Mouse (Mus musculus): ENCODE results near the gene Prdx6. TPM values are rescaled to one million over a fixed set of nuclear protein-coding genes. Genes with fewer than 3 reads are reported as not detected.

Prdx6 gene
- polyA plus RNA-seq, 2 experiments = 145 to 370 TPM

- Histone ChIP-seq H3K4me1 (ENCODE audit: control insufficient read depth, insufficient read depth, low read length) (peaks cover 20% of the 10 kb centered on the region), H3K9me3 (ENCODE audit: control insufficient read depth, low read length) (no peaks in the 10 kb centered on the region), H3K36me3 (ENCODE audit: control insufficient read depth, insufficient read depth, low read length) (peaks cover 26% of the 10 kb centered on the region), H3K27ac (replicated peaks; ENCODE audit: low read depth, low read length) (no peak overlapping the region), H3K4me2 (replicated peaks; ENCODE audit: low read depth, low read length, severe bottlenecking) (no peak overlapping the region), H3K4me3 (replicated peaks; ENCODE audit: low read length) (no peak overlapping the region), H3K9ac (ENCODE audit: low read depth, low read length, severe bottlenecking) (no peak overlapping the region), H3K27me3 (ENCODE audit: control insufficient read depth, insufficient read depth, low read length) (no peaks in the 10 kb centered on the region)
- no peak for DNase-seq (ENCODE audit: low spot score)
- TF ChIP-seq POLR2A (IDR thresholded peaks at IDR 0.05; ENCODE audit: borderline replicate concordance, extremely low read depth, insufficient read depth, insufficient read length) = no peak
- 72% methylated on average over 11 of the region's 11 CpGs for WGBS
- ATAC-seq (ENCODE audit: low FRiP score, low read depth) = no peak
Observed at GRCm38 (mm10) chr1:161247643-161248580, 3.1 kb downstream of the Prdx6 start.

GRCm38 (mm10) chr1:161247176-161247575, 3.8 kb downstream of the Prdx6 start:
- Histone ChIP-seq H3K9ac (ENCODE audit: low read depth, low read length, severe bottlenecking) (no peak overlapping the region), H3K27me3 (ENCODE audit: control insufficient read depth, insufficient read depth, low read length) (no peaks in the 10 kb centered on the region), H3K27ac (replicated peaks; ENCODE audit: low read depth, low read length) (no peak overlapping the region), H3K9me3 (ENCODE audit: control insufficient read depth, low read length) (no peaks in the 10 kb centered on the region), H3K4me2 (replicated peaks; ENCODE audit: low read depth, low read length, severe bottlenecking) (no peak overlapping the region), H3K4me3 (replicated peaks; ENCODE audit: low read length) (no peak overlapping the region), H3K36me3 (ENCODE audit: control insufficient read depth, insufficient read depth, low read length) (peaks cover 33% of the 10 kb centered on the region), H3K4me1 (ENCODE audit: control insufficient read depth, insufficient read depth, low read length) (peaks cover 20% of the 10 kb centered on the region)
- no peak for TF ChIP-seq POLR2A (IDR thresholded peaks at IDR 0.05; ENCODE audit: borderline replicate concordance, extremely low read depth, insufficient read depth, insufficient read length)
- ATAC-seq (ENCODE audit: low FRiP score, low read depth) (no peak), DNase-seq (ENCODE audit: low spot score) (no peak)
- 86% methylated on average over 3 of the region's 3 CpGs for WGBS

- peaks cover 5% of the 10 kb centered on the region; the same call in 1 of the 2 replicates for H3K4me1 ChIP-seq (ENCODE audit: control insufficient read depth, insufficient read depth, low read length)
- H3K9me3 ChIP-seq (ENCODE audit: control insufficient read depth, low read length) = no peaks in the 10 kb centered on the region
- 98% methylated on average over 4 of the region's 4 CpGs for WGBS
- H3K27me3 ChIP-seq (ENCODE audit: control insufficient read depth, insufficient read depth, low read length) = no peaks in the 10 kb centered on the region
- TF ChIP-seq POLR2A (IDR thresholded peaks at IDR 0.05; ENCODE audit: borderline replicate concordance, extremely low read depth, insufficient read depth, insufficient read length) = no peak
- peaks cover 49% of the 10 kb centered on the region for H3K36me3 ChIP-seq (ENCODE audit: control insufficient read depth, insufficient read depth, low read length)
- ATAC-seq (ENCODE audit: low FRiP score, low read depth) = no peak
- H3K27ac ChIP-seq (replicated peaks; ENCODE audit: low read depth, low read length) = no peak overlapping the region
- no peak overlapping the region for H3K4me2 ChIP-seq (replicated peaks; ENCODE audit: low read depth, low read length, severe bottlenecking)
- DNase-seq (ENCODE audit: low spot score) = no peak
- no peak overlapping the region for H3K4me3 ChIP-seq (replicated peaks; ENCODE audit: low read length)
- H3K9ac ChIP-seq (ENCODE audit: low read depth, low read length, severe bottlenecking) = no peak overlapping the region
Observed at GRCm38 (mm10) chr1:161237750-161238149, 13.3 kb downstream of the Prdx6 start.

- Histone ChIP-seq H3K9me3 (ENCODE audit: control insufficient read depth, low read length) (no peaks in the 10 kb centered on the region), H3K4me2 (replicated peaks; ENCODE audit: low read depth, low read length, severe bottlenecking) (no peak overlapping the region), H3K4me1 (ENCODE audit: control insufficient read depth, insufficient read depth, low read length) (peaks cover 5% of the 10 kb centered on the region; the same call in 1 of the 2 replicates), H3K27me3 (ENCODE audit: control insufficient read depth, insufficient read depth, low read length) (no peaks in the 10 kb centered on the region), H3K27ac (replicated peaks; ENCODE audit: low read depth, low read length) (no peak overlapping the region), H3K4me3 (replicated peaks; ENCODE audit: low read length) (no peak overlapping the region), H3K9ac (ENCODE audit: low read depth, low read length, severe bottlenecking) (no peak overlapping the region), H3K36me3 (ENCODE audit: control insufficient read depth, insufficient read depth, low read length) (peaks cover 45% of the 10 kb centered on the region)
- DNase-seq (ENCODE audit: low spot score) (no peak), ATAC-seq (ENCODE audit: low FRiP score, low read depth) (no peak)
- 92% methylated on average over 7 of the region's 7 CpGs for WGBS
- no peak for TF ChIP-seq POLR2A (IDR thresholded peaks at IDR 0.05; ENCODE audit: borderline replicate concordance, extremely low read depth, insufficient read depth, insufficient read length)
Observed at GRCm38 (mm10) chr1:161237339-161237738, 13.7 kb downstream of the Prdx6 start.

GRCm38 (mm10) chr1:161233226-161233839, 17.7 kb downstream of the Prdx6 start:
- WGBS = 68% methylated on average over 13 of the region's 13 CpGs
- Histone ChIP-seq H3K27ac (replicated peaks; ENCODE audit: low read depth, low read length) (no peak overlapping the region), H3K4me2 (replicated peaks; ENCODE audit: low read depth, low read length, severe bottlenecking) (no peak overlapping the region), H3K9me3 (ENCODE audit: control insufficient read depth, low read length) (no peaks in the 10 kb centered on the region), H3K27me3 (ENCODE audit: control insufficient read depth, insufficient read depth, low read length) (no peaks in the 10 kb centered on the region), H3K36me3 (ENCODE audit: control insufficient read depth, insufficient read depth, low read length) (peaks cover 10% of the 10 kb centered on the region), H3K4me1 (ENCODE audit: control insufficient read depth, insufficient read depth, low read length) (peaks cover 5% of the 10 kb centered on the region; the same call in 1 of the 2 replicates), H3K9ac (ENCODE audit: low read depth, low read length, severe bottlenecking) (no peak overlapping the region), H3K4me3 (replicated peaks; ENCODE audit: low read length) (no peak overlapping the region)
- peak; percentile 77 for DNase-seq (ENCODE audit: low spot score)
- no peak for TF ChIP-seq POLR2A (IDR thresholded peaks at IDR 0.05; ENCODE audit: borderline replicate concordance, extremely low read depth, insufficient read depth, insufficient read length)
- ATAC-seq (ENCODE audit: low FRiP score, low read depth) = peak; percentile 23; the same call in 1 of the 2 replicates

All from limb, embryonic 14.5 days (tissue).